Mouse (Mus musculus) brain, embryonic 14.5 days (tissue): Measurements from ENCODE around the gene Wdr83os. TPM values are rescaled to one million over a fixed set of nuclear protein-coding genes. Genes with fewer than 3 reads are reported as not detected.
"Not testable (repeated sequence)": the region's sequence is repeated elsewhere in the genome, so short reads cannot be mapped to it uniquely, and the experiment has no call there.

ENCODE experiments used
- DNase-seq: peaks from one replicate; pipeline ENCODE4 v3.0.0-alpha.2; 2011; ENCODE audit warnings: low read depth
- CTCF ChIP-seq: fragments of 200-500 bp; IDR thresholded peaks from 2 replicates; pipeline ENCODE4 v1.5.1; 2012; ENCODE audit warnings: inconsistent platforms, mild to moderate bottlenecking, moderate library complexity, borderline replicate concordance; ENCODE audit not compliant: insufficient read depth, insufficient read length; ENCODE audit errors: extremely low read depth
- POLR2A ChIP-seq: fragments of 200-500 bp; IDR thresholded peaks from 2 replicates; pipeline ENCODE4 v1.6.1; 2012; ENCODE audit warnings: mild to moderate bottlenecking, inconsistent platforms, borderline replicate concordance; ENCODE audit not compliant: poor library complexity, insufficient read depth, insufficient read length, severe bottlenecking; ENCODE audit errors: extremely low read depth
- polyA plus RNA-seq: library from polyadenylated mRNA; depleted of rRNA; stranded (reverse); fragments of >200 nt; gene quantifications from 2 replicates; pipeline ENCODE4 v1.2.3, GENCODE M21; 2012

The Wdr83os gene
- polyA plus RNA-seq, 1 experiment: 124 TPM

DNA sequence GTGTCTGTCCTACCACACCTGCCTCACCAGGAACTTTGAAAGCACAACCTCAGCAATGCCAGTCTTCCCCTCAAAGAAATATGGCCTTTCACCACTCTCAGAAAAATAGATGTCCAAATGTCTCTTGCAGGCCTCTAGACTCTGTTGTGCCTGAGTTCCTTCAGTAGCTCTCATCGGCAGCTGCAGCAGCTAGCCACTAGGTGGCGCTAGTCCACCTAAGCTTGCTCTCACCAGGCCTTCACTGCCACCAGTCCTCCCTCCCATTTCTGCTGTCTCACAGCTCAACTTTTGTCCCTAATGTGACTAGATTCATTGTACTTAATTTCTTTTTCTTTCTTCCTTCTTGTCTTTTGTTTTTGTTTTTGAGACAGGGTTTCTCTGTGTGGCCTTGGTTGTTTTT lies 3.5 kb upstream of the Wdr83os start:
- peak; percentile 98 for TF ChIP-seq CTCF
- TF ChIP-seq POLR2A: no peak
- DNase-seq: peak; percentile 93

DNA sequence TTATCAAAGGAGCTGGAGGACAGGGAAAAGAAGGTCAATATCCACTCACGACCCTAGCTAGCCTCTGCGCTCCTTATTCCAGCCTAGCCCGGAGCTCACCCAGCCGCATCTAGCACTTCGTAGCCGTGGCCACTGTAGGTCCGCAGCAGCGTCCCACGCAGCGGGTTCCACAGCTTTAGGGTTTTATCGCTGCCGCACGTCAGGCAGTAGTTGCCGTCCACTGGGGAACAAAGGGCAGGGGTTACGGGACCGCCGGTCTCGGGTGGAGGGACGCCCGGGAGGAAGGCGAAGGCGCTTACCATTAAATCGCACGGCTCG lies 367 bp upstream of the Wdr83os start:
- no peak for DNase-seq
- TF ChIP-seq CTCF (no peak), POLR2A (no peak)

DNA sequence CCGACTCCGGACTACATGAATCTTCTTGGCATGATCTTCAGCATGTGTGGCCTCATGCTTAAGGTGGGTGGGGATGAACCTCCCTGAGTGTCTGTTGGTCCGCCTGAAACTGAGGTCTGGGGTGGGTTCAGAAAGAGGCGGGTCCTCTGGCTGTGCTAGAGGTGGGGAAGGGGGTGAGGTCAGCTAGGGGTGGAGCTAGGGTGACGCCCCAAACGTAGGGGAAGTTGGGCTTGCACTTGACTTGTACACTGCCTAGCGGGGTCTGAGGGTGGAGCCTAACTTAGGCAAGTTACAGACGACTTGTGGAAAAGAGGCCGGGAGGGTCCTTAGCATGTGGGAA lies 646 bp downstream of the Wdr83os start, which contains the start of gene Wdr83:
Gene Wdr83, minus strand, starts transcription at position 91 of the 340 bp plus-strand sequence.
- TF ChIP-seq CTCF (no peak), POLR2A (no peak)
- DNase-seq: no peak

DNA sequence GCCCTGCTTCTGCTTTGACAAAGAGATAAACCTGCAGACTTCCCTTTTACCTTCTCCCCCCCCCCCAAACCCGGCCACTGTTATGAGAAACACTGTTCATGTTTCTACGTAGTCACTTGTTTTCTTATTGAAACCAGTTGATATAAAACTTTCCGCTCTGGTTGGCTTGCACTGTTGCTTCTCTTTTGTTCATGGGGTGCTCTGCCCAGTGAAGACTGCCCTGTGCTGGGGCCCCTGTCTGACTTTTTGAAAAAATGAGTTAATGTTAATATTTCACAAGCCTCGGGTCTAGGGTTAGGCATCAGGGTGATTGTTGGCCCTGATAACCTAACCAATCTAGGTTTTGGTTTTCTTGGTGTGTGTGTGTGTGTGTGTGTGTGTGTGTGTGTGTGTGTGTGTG lies 1.6 kb downstream of the Wdr83os start:
- DNase-seq: not testable (repeated sequence)

DNA sequence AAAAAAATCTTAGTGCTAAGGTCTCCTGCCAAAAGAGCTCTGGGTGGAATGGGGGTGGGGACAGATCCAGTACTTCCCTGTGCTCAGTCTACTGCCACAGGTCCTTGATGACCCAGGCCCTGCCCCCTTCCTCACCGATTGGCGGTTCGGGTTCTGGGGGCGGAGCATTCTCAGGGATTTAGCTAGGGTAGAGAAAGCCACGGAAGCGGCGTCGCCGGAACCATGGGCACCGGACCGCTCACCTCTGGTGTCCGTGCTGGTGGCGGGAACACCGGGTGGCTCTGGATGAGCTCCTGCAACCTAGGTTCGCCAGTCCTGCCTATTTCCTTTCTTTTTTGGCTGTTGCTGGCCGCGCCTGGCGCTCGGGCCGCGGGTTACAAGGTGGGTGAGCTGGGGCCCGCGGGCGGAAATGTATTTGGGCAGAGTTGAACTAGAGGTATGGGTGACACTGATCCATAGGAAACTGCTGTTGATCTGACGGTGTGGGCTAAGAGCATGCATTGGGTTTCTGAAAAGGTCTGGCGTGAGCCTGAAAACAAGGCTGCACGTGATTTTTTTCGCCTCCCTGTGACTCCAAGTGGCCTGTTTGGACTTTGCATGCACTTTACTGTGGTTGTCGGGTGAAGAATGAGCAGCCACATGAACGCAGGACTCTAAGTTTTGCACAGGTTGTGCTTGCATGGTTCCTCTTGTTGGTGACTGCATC lies 2.7 kb downstream of the Wdr83os start, which contains the start of gene Man2b1:
Gene Man2b1, plus strand, starts transcription at position 163 of the 706 bp plus-strand sequence.
- DNase-seq: peak; percentile 87
- TF ChIP-seq CTCF (peak; percentile 43; the same call in 1 of the 2 replicates), POLR2A (no peak)

DNA sequence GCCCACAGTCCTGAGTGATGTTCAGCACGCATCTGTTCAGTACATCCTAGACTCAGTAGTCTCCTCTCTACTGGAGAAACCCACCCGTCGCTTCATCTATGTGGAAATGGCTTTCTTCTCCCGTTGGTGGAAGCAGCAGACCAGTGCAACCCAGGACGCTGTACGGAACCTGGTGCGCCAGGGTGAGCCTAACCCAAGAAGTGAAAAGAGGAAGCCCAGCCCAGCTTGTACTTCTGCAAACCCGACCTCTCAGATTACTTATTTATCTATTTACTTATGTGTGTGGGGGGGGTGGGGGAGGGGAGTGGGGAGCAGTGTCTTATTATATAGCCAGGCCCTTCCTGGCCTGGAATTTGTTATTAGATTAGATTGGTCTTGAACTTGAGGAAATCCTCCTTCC lies 4.1 kb downstream of the Wdr83os start:
- DNase-seq: no peak
- TF ChIP-seq CTCF (no peak), POLR2A (no peak)

DNA sequence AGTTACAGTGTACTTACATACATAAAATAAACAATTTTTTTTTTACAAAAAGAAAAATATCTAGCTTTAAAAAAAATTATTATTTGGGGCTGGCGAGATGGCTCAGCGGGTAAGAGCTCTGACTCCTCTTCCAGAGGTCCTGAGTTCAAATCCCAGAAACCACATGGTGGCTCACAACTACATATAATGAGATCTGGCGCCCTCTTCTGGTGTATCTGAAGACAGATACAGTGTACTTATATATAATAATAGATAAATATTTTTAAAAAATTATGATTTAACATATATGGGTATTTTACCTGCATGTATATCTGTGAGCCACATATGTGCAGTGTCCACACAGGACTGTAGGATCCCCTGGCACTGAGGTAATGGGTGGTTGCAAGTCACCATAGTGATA lies 5.7 kb downstream of the Wdr83os start:
- DNase-seq: no peak
- no peak for TF ChIP-seq POLR2A

DNA sequence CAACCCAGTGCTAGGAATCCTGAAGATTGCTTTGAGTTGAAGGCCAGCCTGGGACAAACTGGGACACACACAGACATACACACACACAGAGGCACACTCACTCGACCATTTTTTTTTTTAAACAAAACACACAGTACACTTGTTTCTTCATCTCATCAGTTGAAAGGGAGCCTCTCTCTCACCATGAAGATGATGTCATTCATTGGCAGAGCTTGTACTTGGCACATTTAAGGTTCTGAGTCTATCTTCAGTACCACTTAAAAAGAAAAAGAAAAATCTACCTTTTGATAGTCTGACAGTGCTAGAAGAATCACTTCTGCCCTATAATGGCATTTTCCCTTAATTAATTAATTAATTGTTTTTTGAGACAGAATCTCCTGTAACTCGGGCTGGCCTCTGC lies 8.2 kb downstream of the Wdr83os start:
- TF ChIP-seq CTCF (no peak), POLR2A (no peak)
- no peak for DNase-seq

DNA sequence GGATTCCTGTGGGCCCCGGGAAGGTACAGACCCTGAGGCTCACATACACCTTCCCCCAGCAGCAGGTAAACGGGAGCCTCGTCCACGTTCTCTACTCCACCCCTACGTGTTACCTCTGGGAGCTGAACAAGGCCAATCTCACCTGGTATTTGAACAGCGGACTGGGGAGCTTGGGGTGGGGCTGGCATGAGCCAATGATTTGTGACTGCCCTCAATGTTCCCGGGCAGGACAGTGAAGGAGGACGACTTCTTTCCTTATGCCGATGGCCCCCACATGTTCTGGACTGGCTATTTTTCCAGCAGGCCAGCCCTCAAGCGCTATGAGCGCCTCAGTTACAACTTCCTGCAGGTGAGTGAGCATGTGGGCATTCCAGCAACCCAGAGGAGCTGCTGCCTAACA lies 10.3 kb downstream of the Wdr83os start:
- TF ChIP-seq POLR2A (no peak), CTCF (no peak)
- DNase-seq: no peak

DNA sequence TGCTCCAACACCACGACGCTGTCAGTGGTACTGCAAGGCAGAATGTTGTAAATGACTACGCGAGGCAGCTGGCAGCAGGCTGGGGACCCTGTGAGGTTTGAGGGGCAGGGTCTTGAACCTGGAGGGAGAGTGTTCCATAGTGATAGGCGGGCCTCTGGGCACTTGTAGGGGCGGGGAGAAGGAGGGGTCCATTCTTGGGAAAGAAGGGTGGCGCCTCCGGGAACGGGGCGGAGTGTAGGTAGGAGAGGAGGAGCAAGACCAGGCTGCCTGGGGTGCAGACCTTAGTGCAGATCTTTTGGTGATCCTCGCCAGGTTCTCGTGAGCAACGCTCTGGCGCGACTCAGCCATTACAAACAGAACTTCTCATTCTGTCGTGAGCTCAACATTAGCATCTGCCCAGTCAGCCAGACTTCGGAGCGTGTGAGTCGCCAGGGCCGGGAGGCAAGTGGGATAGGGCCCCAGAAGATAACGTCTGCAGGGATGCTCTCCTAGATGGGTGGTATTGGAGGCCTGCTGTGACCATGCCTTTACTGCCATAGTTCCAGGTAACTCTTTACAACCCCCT lies 11.1 kb downstream of the Wdr83os start:
- no peak for TF ChIP-seq POLR2A
- no peak for TF ChIP-seq CTCF

DNA sequence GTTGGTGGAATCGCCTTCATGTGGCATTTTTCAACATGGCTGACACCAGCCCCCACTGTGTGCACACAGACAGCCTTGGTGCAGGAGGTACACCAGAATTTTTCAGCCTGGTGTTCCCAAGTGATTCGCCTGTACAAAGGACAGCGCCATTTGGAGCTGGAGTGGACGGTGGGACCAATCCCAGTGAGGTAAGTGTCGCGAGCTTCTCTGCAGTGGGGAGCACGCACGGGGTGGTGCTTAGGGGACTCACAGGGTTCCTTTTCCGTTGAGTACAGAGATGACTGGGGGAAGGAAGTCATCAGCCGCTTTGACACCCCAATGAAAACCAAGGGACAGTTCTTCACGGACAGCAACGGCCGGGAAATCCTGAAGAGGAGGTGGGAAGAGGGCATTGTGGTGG lies 14.5 kb downstream of the Wdr83os start:
- DNase-seq: no peak
- TF ChIP-seq CTCF (no peak), POLR2A (no peak)

More for the DNA sequence above, 11.1 kb downstream of the Wdr83os start:
- no peak for DNase-seq

DNA sequence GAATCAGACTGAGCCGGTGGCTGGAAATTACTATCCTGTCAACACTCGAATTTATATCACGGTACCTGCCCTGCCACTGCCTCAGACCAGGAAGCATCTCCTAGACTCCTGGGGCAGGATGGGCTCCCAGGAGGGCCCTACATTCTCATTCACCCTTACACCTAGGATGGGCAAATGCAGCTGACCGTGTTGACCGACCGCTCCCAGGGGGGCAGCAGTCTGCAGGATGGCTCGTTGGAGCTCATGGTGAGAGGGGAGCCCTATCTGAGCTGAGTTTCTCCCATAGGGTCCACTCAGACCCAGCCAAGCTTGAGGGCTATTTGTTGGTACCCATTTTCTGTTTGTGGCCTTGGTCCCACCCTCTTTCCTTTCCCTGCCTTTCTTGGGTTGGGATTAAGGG lies 15.0 kb downstream of the Wdr83os start:
- no peak for DNase-seq

More for the DNA sequence above, 15.0 kb downstream of the Wdr83os start:
- TF ChIP-seq POLR2A (no peak), CTCF (no peak)
